Mouse (Mus musculus) neural tube, embryonic 14.5 days (tissue): ENCODE results near the gene Kat8. TPM values are rescaled to one million over a fixed set of nuclear protein-coding genes. Genes with fewer than 3 reads are reported as not detected.

Source experiments
- ATAC-seq: fragments of 200-750 bp; cut with Nextera tagmentation; 2 replicates; pipeline ENCODE4 v1.8.0; 2017; ENCODE audit warnings: low read depth, mild to moderate bottlenecking, moderate TSS enrichment, moderate library complexity
- H3K27ac ChIP-seq: fragments of 300-500 bp; sonication (generic); 2 replicates; pipeline ENCODE4 v1.5.1; 2014; ENCODE audit warnings: low read depth, mild to moderate bottlenecking, control low read depth, low read length, moderate library complexity, mixed read lengths
- H3K27me3 ChIP-seq: fragments of 300-500 bp; sonication (generic); 2 replicates; pipeline ENCODE4 v1.6.1; 2014; ENCODE audit warnings: low read length; ENCODE audit not compliant: control insufficient read depth, insufficient read depth
- H3K36me3 ChIP-seq: fragments of 300-500 bp; sonication (generic); 2 replicates; pipeline ENCODE4 v1.6.1; 2014; ENCODE audit warnings: low read length, mixed read lengths; ENCODE audit not compliant: control insufficient read depth, insufficient read depth
- H3K4me1 ChIP-seq: fragments of 300-500 bp; sonication (generic); 2 replicates; pipeline ENCODE4 v1.6.1; 2014; ENCODE audit warnings: low read length; ENCODE audit not compliant: control insufficient read depth, insufficient read depth
- H3K4me2 ChIP-seq: fragments of 300-500 bp; sonication (generic); 2 replicates; pipeline ENCODE4 v1.6.1; 2014; ENCODE audit warnings: mild to moderate bottlenecking, low read depth, low read length, control low read depth
- H3K4me3 ChIP-seq: fragments of 300-500 bp; sonication (generic); 2 replicates; pipeline ENCODE4 v1.5.1; 2014; ENCODE audit warnings: low read depth, low read length, control low read depth, mixed read lengths
- H3K9ac ChIP-seq: fragments of 300-500 bp; sonication (generic); replicated peaks from 2 replicates; pipeline ENCODE4 v1.6.1; 2014; ENCODE audit warnings: low read depth, mild to moderate bottlenecking, control low read depth, low read length, mixed read lengths
- H3K9me3 ChIP-seq: fragments of 300-500 bp; sonication (generic); 2 replicates; pipeline ENCODE4 v1.6.1; 2016; ENCODE audit warnings: low read length; ENCODE audit not compliant: control insufficient read depth
- WGBS: fragments of 180-500 bp; shearing (Covaris S2); extraction: QIAGEN DNeasy Blood & Tissue Kit; methylation state at CpG from one replicate; pipeline ENCODE4 v1.1.7; 2014; 5-methylcytosine and 5-hydroxymethylcytosine counted together
- polyA plus RNA-seq: library from polyadenylated mRNA; unstranded; fragments of >200 nt; fragmentation: Nextera tagmentation; extraction: Ambion mirVana; gene quantifications from 2 replicates; pipeline ENCODE4 v1.2.1, GENCODE M21; 2014

Kat8 gene
- polyA plus RNA-seq, 1 experiment from 2014 or later = 49.4 TPM

GRCm38 (mm10) chr7:127876467-127877348, 35.6 kb upstream of the Kat8 start, which contains the start of gene Zfp668:
Gene Zfp668, minus strand, starts transcription at chr7:127876828.
- peaks cover 22% of the 10 kb centered on the region for H3K4me1 ChIP-seq
- H3K9ac ChIP-seq = peak within 1 kb of the TSS; percentile 97
- H3K36me3 ChIP-seq = peaks cover 28% of the 10 kb centered on the region
- peak within 1 kb of the TSS; percentile 99 for H3K27ac ChIP-seq
- 0 out of 2 replicates have a peak, but pooled peaks cover 2% of the 10 kb centered on the region for H3K27me3 ChIP-seq
- peak; percentile 62 for ATAC-seq
- H3K4me3 ChIP-seq = peak within 1 kb of the TSS; percentile 92
- WGBS = under 1% methylated on average over 60 of the region's 60 CpGs
- no peaks in the 10 kb centered on the region for H3K9me3 ChIP-seq
- H3K4me2 ChIP-seq = peak within 1 kb of the TSS; percentile 74

- Histone ChIP-seq H3K27ac (no peak overlapping the region), H3K36me3 (peaks cover 51% of the 10 kb centered on the region), H3K27me3 (0 out of 2 replicates have a peak, but pooled peaks cover 2% of the 10 kb centered on the region), H3K4me3 (no peak overlapping the region), H3K4me2 (no peak overlapping the region), H3K4me1 (peaks cover 14% of the 10 kb centered on the region), H3K9me3 (no peaks in the 10 kb centered on the region), H3K9ac (no peak overlapping the region)
- 94% methylated on average over 9 of the region's 9 CpGs for WGBS
- no peak for ATAC-seq
These were observed 33.0 kb upstream of the Kat8 start for GRCm38 (mm10) chr7:127879301-127879700.

- Histone ChIP-seq H3K9me3 (no peaks in the 10 kb centered on the region), H3K4me3 (no peak overlapping the region), H3K9ac (no peak overlapping the region), H3K27ac (no peak overlapping the region), H3K4me2 (no peak overlapping the region), H3K36me3 (peaks cover 62% of the 10 kb centered on the region), H3K4me1 (0 out of 2 replicates have a peak, but pooled peaks cover 9% of the 10 kb centered on the region), H3K27me3 (no peaks in the 10 kb centered on the region)
- no peak for ATAC-seq
- 85% methylated on average over 12 of the region's 12 CpGs for WGBS
These were observed 31.9 kb upstream of the Kat8 start for GRCm38 (mm10) chr7:127880431-127880830.

- Histone ChIP-seq H3K9me3 (no peaks in the 10 kb centered on the region), H3K36me3 (peaks cover 74% of the 10 kb centered on the region), H3K9ac (no peak overlapping the region), H3K27ac (no peak overlapping the region), H3K4me1 (peaks cover 5% of the 10 kb centered on the region; the same call in 1 of the 2 replicates), H3K27me3 (no peaks in the 10 kb centered on the region), H3K4me3 (no peak overlapping the region), H3K4me2 (no peak overlapping the region)
- no peak for ATAC-seq
- 75% methylated on average over 6 of the region's 6 CpGs for WGBS
These were observed 26.4 kb upstream of the Kat8 start for GRCm38 (mm10) chr7:127885951-127886350.

GRCm38 (mm10) chr7:127886551-127886950, 25.8 kb upstream of the Kat8 start:
- H3K36me3 ChIP-seq = peaks cover 69% of the 10 kb centered on the region
- H3K4me2 ChIP-seq = no peak overlapping the region
- no peak overlapping the region for H3K27ac ChIP-seq
- no peak for ATAC-seq
- no peaks in the 10 kb centered on the region for H3K9me3 ChIP-seq
- no peak overlapping the region for H3K9ac ChIP-seq
- 92% methylated on average over 6 of the region's 6 CpGs for WGBS
- H3K4me3 ChIP-seq = no peak overlapping the region
- no peaks in the 10 kb centered on the region for H3K27me3 ChIP-seq
- peaks cover 5% of the 10 kb centered on the region; the same call in 1 of the 2 replicates for H3K4me1 ChIP-seq

- Histone ChIP-seq H3K27ac (no peak overlapping the region), H3K4me3 (no peak overlapping the region), H3K9me3 (no peaks in the 10 kb centered on the region), H3K9ac (no peak overlapping the region), H3K4me1 (peaks cover 5% of the 10 kb centered on the region; the same call in 1 of the 2 replicates), H3K36me3 (peaks cover 64% of the 10 kb centered on the region), H3K4me2 (no peak overlapping the region), H3K27me3 (no peaks in the 10 kb centered on the region)
- WGBS = 88% methylated on average over 8 of the region's 8 CpGs
- ATAC-seq = no peak
These were observed 25.1 kb upstream of the Kat8 start for GRCm38 (mm10) chr7:127887191-127887590.

GRCm38 (mm10) chr7:127887781-127888180, 24.5 kb upstream of the Kat8 start:
- H3K27ac ChIP-seq = no peak overlapping the region
- no peaks in the 10 kb centered on the region for H3K27me3 ChIP-seq
- no peak overlapping the region for H3K4me3 ChIP-seq
- peaks cover 5% of the 10 kb centered on the region; the same call in 1 of the 2 replicates for H3K4me1 ChIP-seq
- peaks cover 61% of the 10 kb centered on the region for H3K36me3 ChIP-seq
- H3K9ac ChIP-seq = no peak overlapping the region
- no peak for ATAC-seq
- no peaks in the 10 kb centered on the region for H3K9me3 ChIP-seq
- H3K4me2 ChIP-seq = no peak overlapping the region
- 87% methylated on average over 3 of the region's 3 CpGs for WGBS

GRCm38 (mm10) chr7:127888821-127889220, 23.5 kb upstream of the Kat8 start:
- Histone ChIP-seq H3K9ac (no peak overlapping the region), H3K4me1 (peaks cover 4% of the 10 kb centered on the region; the same call in 1 of the 2 replicates), H3K9me3 (no peaks in the 10 kb centered on the region), H3K4me2 (no peak overlapping the region), H3K27ac (no peak overlapping the region), H3K4me3 (no peak overlapping the region), H3K27me3 (no peaks in the 10 kb centered on the region), H3K36me3 (peaks cover 53% of the 10 kb centered on the region)
- ATAC-seq = no peak
- 76% methylated on average over 3 of the region's 3 CpGs for WGBS

GRCm38 (mm10) chr7:127890798-127891197, 21.5 kb upstream of the Kat8 start, which contains the start of gene Prss53:
Gene Prss53, minus strand, starts transcription at chr7:127890970.
- no peak within 1 kb of the TSS for H3K4me3 ChIP-seq
- no peak within 1 kb of the TSS for H3K9ac ChIP-seq
- H3K36me3 ChIP-seq = peaks cover 34% of the 10 kb centered on the region
- no peaks in the 10 kb centered on the region for H3K27me3 ChIP-seq
- no peak for ATAC-seq
- no peak within 1 kb of the TSS for H3K27ac ChIP-seq
- 46% methylated on average over 4 of the region's 4 CpGs for WGBS
- peaks cover 8% of the 10 kb centered on the region for H3K4me1 ChIP-seq
- H3K9me3 ChIP-seq = no peaks in the 10 kb centered on the region
- H3K4me2 ChIP-seq = no peak within 1 kb of the TSS
